Mouse (Mus musculus) layer of hippocampus, postnatal 36 days (tissue): ENCODE data around the gene Hcn2. TPM values are rescaled to one million over a fixed set of nuclear protein-coding genes. Genes with fewer than 3 reads are reported as not detected.

ENCODE experiments used
- DNase-seq, 2 experiments: peaks; one replicate each; pipeline ENCODE4 v3.0.0; 2022
- total RNA-seq, 2 experiments: library from RNA; stranded (reverse); gene quantifications; 2 replicates each; pipeline ENCODE4 v1.2.3; 2021

The Hcn2 gene
- total RNA-seq, 2 experiments from 2014 or later: 106 to 118 TPM

- DNase-seq: no peak
Observed at GRCm38 (mm10) chr10:79709307-79709706, 7.1 kb upstream of the Hcn2 start.

- DNase-seq: no peak
Observed at GRCm38 (mm10) chr10:79712029-79712428, 4.4 kb upstream of the Hcn2 start.

GRCm38 (mm10) chr10:79712499-79713126, 3.8 kb upstream of the Hcn2 start:
- DNase-seq: peak; percentile 67 to 71

GRCm38 (mm10) chr10:79713163-79713562, 3.3 kb upstream of the Hcn2 start:
- no peak for DNase-seq

- no peak for DNase-seq
Observed at GRCm38 (mm10) chr10:79714996-79715395, 1.4 kb upstream of the Hcn2 start.

GRCm38 (mm10) chr10:79716988-79717355, 538 bp downstream of the Hcn2 start:
- peak in 1 of 2 experiments; percentile 51 for DNase-seq

GRCm38 (mm10) chr10:79717640-79718357, 1.4 kb downstream of the Hcn2 start:
- no peak for DNase-seq

- DNase-seq: no peak
Observed at GRCm38 (mm10) chr10:79721089-79721488, 4.7 kb downstream of the Hcn2 start.

GRCm38 (mm10) chr10:79723047-79723446, 6.6 kb downstream of the Hcn2 start:
- DNase-seq: no peak

- no peak for DNase-seq
Observed at GRCm38 (mm10) chr10:79723692-79724091, 7.3 kb downstream of the Hcn2 start.

GRCm38 (mm10) chr10:79726090-79726489, 9.7 kb downstream of the Hcn2 start:
- DNase-seq: no peak

GRCm38 (mm10) chr10:79728323-79729249, 12.2 kb downstream of the Hcn2 start:
- DNase-seq: peak in 1 of 2 experiments; percentile 54

GRCm38 (mm10) chr10:79729357-79729965, 13.0 kb downstream of the Hcn2 start:
- peak in 1 of 2 experiments; percentile 55 for DNase-seq

GRCm38 (mm10) chr10:79732500-79732899, 16.1 kb downstream of the Hcn2 start:
- DNase-seq: no peak

GRCm38 (mm10) chr10:79733847-79734246, 17.4 kb downstream of the Hcn2 start:
- no peak for DNase-seq

- DNase-seq: no peak
Observed at GRCm38 (mm10) chr10:79735361-79735760, 18.9 kb downstream of the Hcn2 start.

GRCm38 (mm10) chr10:79736706-79737105, 20.3 kb downstream of the Hcn2 start:
- no peak for DNase-seq

- DNase-seq: no peak
Observed at GRCm38 (mm10) chr10:79738259-79738658, 21.8 kb downstream of the Hcn2 start.

GRCm38 (mm10) chr10:79739234-79739633, 22.8 kb downstream of the Hcn2 start:
- no peak for DNase-seq

GRCm38 (mm10) chr10:79740863-79741262, 24.4 kb downstream of the Hcn2 start:
- no peak for DNase-seq

- no peak for DNase-seq
Observed at GRCm38 (mm10) chr10:79743161-79743560, 26.7 kb downstream of the Hcn2 start.

GRCm38 (mm10) chr10:79743650-79744365, 27.4 kb downstream of the Hcn2 start:
- DNase-seq: no peak
